Mouse (Mus musculus): ENCODE measurements around the gene C1qa.

C1qa gene

DNA sequence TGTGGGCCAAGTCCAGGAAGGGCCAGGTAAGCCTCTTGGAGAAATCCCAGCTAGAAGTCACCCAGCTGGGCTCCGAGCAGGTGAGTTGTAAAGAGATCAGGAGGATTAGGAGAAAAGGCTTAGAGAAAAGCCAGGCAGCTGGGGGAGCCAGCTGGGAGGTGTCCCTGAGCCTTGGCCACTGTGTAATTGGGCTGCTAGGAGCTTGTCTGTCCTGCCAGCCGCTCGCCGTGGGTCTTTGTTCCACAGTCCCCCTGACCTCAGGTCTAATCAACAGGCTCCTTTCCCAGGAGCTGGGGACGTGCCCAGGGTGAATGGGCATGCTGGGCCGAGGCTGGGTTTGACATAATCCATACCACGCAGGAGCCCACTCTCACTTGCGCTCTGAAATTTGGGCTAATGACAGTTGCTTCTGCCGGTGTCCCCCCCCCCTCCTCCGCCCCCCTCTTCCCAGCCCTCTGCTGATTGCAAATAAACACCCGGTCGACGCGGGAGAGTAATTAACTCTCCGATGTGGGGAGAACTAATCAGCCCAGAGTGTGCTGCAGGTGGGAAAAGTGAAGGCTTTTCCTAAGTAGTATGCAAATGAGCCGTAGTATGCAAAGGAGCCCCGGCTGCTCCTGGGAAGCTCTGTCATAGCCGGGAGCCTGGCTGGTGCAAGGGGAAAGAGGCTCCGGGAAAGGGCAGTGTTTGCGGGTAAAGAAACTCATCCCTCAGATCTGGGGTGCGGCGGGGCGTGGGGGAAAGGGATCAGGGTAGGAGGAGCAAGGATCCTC, 6.3 kb upstream of the C1qa start:
- peak; percentile 46 for DNase-seq (ENCODE audit: low read depth, low spot score)

DNA sequence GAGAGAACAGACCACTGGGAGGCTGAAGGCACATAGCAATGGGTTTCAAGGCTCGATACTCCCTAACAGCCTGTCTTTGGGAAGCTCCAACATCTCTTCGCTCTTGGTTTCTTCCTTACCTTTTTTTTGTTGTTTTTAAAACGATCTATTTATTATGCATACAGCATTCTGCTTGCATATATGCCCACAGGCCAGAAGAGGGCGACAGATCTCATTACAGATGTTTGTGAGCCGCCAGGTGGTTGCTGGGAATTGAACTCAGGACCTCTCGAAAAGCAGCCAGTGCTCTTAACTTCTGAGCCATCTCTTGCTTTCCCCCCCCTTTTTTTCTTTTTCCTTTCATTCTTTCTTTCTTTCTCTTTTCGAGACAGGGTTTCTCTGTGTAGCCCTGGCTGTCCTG, 551 bp upstream of the C1qa start:
- peak; percentile 54 for DNase-seq (ENCODE audit: low read depth, low spot score)

DNA sequence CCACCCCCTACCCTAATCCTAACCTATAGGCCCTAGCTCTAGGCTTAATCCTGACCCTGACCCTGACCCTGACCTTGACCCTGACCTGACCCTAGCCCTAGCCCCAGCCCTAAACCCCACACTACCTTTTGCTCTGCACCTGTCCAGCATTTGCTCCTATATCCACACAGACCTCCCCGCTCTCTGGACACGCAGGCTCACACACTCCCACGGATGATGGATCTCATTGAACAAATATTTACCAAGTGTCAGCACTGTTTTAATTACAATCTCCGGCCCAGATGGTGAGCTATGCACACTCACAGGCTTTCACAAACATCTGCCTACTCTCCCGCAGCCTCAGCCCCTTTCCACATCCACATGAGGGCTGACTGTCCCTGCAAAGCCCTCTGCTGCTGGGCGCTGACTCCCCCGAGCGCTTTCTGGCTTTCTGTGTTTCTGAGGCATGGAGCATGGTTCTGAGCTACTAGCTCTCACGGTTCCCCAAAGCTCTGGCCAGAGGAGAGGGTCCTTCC, 462 bp downstream of the C1qa start:
- no peak for DNase-seq (ENCODE audit: low read depth, low spot score)

DNA sequence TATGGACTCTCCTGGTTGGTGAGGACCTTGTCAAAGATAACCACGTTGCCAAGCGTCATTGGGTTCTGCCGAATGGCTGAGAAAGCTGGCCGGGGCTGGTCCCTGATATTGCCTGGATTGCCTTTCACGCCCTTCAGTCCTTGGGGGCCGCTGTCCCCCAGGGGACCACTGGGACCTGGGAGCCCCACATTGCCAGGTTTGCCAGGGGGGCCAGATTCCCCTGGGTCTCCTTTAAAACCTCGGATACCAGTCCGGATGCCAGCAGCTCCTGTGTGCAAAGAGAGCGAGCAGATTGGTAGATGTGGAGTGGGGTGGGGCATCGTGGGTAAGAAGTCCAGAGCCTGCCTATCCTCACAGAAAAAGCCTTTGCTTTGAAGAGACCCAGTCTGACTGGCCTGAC, 2.1 kb downstream of the C1qa start:
- no peak for DNase-seq (ENCODE audit: low read depth, low spot score)

DNA sequence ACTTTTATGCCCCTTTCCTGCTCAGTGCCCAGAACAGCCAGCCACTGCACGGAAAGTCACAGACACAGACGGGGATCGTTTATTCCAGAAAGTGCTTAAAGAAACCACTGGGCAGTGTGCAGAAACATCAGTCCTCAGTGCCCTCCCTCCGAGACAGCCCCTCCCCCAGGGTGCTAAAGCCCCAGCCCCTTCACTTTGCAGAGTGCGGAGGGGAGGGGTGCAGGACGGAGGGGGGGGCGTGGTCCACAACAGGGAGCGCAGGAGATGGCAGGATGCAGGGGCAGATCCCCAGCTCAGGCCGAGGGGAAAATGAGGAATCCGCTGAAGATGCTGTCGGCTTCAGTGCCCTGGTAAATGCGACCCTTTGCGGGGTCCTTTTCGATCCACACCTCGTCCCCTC, 2.7 kb downstream of the C1qa start:
- DNase-seq (ENCODE audit: low read depth, low spot score) = peak; percentile 53

DNA sequence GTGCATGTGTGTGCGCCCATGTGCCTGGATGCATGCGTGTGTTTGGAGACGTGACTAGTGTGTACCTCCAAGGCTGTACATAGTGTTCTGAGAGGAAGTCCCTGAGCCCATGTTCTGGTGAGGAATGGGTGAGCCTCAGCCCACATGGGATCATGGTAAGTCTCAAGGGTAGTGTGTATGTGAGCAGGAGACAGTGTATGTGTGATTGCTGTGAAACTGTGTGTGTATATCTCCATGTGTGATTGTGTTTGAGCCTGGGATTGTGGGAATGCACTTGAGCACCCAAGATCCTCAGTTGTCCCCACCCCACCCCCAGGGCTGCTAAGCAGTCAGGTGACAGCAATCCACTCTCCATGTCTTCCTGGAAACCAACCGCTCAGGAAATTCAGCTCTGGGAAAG, 3.8 kb downstream of the C1qa start:
- DNase-seq (ENCODE audit: low read depth, low spot score) = no peak

DNA sequence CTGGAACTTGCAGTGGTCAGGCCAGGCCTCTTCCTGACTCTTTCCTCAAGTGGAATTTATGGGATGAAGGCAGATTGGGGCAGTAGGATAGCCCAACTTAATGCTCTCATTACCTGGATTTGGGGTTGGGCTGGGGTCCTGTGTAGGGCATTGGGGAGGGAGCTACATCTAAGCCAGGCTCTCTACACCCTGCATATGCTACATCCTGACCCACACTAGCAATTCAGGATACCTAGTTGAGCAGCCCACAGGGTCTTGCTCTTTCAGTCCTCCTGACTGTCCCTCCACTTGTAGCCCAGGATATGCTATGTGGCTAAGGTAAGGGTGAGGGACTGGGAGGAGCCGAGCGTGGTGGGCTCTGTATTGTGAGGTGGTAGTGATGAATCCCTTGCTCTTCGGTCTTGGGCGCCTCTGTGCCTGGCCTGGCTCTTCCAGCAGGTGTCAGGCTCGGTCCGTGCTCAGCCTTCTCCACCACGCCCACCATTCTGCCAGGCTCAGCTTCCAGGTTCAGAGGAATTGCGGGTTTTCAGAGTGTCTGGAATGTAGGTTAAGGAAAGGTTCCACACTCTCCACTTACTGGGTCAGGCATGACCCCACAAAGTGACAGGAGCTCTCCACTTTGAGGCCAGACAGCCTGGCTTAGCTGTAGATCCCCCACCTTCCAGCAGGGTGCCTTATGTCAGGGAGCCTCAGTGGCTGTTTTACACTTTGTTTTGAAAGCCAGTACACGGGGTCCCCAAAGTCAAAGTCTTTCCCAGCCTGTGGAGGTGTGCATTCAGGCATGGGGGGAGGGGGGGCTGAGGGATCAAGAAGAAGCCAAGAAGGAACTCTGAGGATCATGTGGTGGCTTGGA, 4.7 kb downstream of the C1qa start:
- peak; percentile 72 for DNase-seq (ENCODE audit: low read depth, low spot score)

DNA sequence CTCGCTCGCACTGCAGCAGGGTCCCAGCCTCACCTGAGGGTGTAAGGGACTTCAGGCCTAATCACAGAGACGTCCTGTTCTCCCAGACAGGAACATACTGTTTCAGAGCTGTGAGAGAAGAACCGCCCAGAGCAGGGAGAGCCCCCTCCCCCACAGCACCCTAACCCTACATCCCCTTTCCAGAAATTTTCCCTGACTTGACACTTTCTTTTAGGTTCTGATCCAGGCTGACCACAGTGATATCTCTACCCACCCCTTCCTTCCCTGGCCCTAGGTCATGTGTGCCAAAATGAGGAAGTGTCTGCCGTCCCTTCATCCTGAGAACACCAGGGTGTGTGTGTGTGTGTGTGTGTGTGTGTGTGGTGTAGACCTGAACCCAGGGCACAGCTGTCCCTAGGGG, 5.8 kb downstream of the C1qa start, which contains the start of gene C1qc:
Gene C1qc (minus strand): TSS at position 255 of the 400 bp plus-strand sequence.
- no peak for DNase-seq (ENCODE audit: low read depth, low spot score)

DNA sequence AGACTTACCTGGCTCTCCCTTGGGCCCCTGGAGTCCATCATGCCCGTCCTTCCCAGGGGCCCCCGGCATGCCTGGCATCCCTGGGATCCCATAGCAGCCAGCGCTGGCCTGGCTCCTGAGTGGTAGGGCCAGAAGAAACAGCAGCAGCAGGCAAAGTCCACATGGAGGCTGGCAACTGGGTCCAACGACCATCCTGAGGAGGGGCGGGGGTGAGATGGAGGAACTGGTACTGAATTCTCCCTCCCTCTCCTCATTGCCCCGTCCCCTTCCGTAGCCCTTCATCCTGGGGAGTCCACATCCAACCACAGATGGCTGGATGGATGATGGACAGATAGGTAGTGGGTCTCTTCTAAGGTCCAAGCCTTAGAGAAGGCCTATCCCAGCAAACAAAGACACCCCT, 6.2 kb downstream of the C1qa start:
- no peak for DNase-seq (ENCODE audit: low read depth, low spot score)

DNA sequence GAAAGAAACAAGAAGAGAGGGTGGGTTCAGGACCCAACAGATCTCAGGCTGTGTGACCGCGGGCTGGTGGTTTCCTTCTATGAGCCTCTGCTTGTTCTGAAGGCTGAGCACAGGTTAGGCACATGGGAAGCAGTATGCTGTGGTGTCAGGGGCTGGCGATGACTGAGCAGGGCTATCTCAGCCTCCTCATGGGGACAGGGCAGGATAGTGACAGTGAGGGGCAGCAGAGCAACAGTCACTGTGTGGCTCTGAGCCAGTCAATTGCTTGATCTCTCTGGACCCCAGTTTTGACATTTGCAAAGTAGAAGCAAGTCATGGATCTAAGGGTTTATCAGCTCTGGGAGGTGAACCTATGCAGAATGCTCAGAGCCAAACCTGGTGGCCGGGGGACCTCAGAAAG, 7.5 kb downstream of the C1qa start:
- no peak for DNase-seq (ENCODE audit: low read depth, low spot score)

DNA sequence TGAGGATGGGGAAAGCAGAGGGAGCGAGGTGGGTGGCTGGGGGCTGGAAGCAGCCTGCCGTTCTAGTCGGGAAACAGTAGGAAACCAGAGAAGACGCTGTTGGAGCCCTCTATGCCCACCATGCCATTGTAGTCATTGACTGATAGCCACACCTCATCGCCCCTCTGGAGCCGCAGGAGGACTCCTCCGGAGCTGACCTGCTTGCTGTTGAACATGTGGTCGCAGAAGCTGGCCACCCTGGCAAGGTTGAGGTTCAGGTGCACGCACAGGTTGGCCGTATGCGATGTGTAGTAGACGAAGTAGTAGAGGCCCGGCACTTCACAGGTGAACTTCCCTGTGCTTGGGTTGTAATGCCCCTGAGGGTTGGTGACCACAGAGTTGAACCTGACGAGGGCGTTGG, 8.6 kb downstream of the C1qa start:
- DNase-seq (ENCODE audit: low read depth, low spot score) = no peak

DNA sequence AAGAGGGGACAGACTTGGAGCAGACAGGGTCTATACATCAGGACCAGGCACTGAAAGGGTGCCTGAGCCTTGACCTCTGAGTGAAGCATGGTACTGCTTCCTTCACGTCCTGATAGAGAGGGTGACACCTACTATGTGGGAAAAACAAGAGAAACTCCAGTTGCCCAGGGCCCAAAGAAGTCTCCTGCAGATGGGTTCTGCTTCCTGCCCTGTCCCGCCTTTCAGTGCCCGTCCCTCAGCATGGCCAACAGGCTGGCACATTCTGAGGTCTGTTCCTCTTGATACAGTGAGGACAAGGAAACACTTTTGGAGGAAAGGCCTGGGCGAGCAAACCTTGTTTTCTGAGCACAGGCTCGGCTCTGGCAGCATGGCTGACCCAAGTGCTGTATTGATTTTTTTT, 10.9 kb downstream of the C1qa start:
- DNase-seq (ENCODE audit: low read depth, low spot score) = no peak

DNA sequence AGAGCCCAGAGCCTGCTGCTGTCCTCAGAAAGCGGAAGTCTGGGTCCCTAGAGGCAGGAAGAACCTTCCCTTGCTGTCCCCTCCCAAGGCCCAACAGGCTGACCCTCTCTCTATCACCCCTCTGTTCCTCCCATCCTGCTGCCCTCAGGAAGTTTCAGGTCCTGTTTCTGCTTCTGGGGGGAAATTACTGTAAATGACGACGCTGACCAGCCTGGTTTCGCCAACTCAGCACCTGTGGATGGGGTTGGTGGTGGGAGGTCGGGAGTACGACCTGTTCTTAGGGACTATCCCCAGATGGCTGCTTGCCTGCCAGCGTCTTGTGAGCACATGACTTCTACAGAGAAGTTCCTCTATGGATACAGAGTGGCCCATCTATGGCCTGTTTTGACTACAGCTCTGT, 12.5 kb downstream of the C1qa start, which contains the start of gene C1qb:
Gene C1qb (minus strand): TSS at position 87 of the 400 bp plus-strand sequence.
- no peak for DNase-seq (ENCODE audit: low read depth, low spot score)

DNA sequence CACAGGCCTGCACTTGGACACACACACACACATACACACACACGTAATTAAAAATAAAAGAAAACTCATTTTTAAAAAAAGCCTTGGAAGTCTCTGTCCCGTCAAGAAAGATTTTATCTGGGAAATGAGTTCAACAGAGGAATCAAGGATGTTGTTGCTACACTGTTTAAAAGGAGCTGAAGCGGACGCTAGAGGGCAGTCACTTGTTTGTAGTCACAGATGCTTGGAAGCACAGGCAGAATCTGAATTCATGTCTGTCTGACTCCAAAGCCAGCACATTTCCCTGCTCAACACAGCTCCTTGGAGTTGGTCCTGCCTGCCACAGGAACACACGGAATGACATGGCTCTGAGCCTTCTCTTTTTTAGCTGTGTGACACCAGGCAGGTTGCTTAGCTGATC, 20.0 kb downstream of the C1qa start:
- DNase-seq (ENCODE audit: low read depth, low spot score) = peak; percentile 51

DNA sequence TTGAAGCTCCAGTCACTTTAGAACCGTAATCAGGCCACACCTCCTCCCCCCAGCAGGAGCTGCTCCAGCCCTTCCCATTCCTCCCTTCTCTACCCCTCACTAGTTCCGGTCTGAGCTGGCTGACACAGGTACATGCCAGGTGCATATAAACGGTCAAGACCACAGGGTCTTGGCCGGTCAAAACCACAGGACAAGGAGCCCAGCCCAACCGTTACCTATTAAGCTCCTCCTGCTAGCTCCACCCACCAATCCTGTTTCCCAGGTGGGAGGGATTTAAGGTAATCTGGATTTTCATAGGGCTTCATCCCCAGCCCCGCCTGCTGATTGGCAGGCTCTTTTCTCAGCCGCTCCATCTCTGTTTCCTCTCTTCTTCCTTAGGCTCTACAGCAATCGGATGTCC, 20.4 kb downstream of the C1qa start:
- DNase-seq (ENCODE audit: low read depth, low spot score) = peak; percentile 90

DNA sequence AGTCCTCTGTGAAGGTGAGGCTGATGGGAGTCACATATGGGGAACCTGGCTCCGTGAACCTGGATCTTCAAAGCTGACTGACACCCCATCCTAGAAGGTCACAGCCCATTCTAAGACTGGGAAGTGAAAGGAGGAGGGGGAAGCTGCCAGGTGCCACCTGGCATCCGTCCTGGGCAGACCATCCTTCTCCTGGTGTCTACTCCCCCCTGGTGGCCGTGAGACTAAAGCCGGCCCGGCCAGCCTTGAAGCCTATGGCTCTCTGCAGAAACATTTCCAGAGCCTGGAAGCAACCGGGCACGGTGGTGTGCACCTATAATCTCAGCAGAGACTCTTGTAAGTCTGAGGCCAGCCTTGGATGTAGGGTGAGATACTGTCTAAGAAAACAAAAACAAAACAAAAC, 21.6 kb downstream of the C1qa start:
- peak; percentile 68 for DNase-seq (ENCODE audit: low read depth, low spot score)

DNA sequence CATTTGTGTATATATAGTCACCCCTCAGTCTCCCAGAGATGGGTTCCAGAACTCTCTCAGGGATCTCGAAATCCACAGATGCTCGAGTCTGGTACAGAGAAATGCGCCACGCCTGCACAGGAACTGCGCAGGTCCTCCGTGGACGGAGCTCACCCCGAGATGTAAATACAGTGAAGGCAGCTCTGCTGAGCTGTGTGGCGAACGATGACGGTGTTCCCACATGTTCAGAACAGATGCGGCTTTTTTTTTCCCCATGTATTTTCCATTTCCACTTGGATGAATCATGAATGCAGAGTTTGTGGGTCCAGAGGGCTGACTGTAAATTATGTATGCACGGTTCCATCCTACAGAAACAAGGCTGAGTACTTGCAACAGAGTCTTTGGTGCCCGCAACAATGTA, 23.6 kb downstream of the C1qa start:
- no peak for DNase-seq (ENCODE audit: low read depth, low spot score)

DNA sequence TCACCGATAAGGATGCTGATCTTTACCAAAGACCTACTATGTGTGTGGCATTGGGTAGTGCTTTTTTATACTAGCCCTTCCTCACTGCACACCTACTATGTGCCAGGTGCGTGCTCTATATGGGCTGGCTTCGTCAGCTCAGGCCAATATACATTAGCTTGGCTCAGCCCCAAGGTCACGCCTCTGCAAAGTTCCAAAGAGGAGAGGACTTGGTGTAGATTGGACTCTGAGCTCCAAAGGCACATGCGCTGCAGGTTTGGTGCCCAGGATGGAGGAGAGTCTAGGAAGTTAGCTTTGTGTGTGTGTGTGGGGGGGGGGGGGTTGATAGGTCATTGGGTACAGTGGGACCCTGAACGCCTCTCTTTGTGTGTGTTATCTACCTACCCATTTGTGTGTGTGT, 30.2 kb downstream of the C1qa start:
- DNase-seq (ENCODE audit: low read depth, low spot score) = no peak

DNA sequence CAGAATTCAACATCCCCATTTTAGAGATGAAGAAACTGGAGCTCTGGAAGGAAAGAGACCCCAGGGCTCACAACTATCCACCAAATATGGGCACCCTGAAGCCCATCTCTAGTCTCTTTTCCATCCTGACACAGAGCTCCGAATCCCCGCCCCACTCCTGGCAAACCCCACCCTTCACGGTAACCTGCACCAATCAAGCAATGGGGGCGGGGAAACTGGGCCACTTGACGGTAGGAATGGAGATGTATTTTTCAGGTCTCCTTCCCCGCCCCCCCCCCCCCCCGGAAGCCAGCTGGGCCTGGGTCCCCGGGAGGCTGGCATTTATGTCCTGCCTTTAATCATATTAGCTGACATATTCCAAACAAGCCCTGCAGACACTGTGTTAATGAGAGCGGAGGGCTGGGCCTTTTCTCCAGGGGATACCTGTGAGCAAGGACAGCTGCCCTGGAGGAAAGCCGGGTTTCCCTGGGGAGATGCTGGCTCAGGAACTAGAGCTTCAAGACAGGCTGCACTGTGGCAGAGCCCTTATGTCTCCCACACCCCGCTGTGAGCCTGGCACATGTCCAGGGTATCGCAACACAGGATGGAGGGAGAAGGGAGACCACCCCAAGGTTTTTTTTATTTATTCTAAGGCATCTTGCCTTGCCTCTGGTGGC, 30.8 kb downstream of the C1qa start:
- peak; percentile 55 for DNase-seq (ENCODE audit: low read depth, low spot score)

DNA sequence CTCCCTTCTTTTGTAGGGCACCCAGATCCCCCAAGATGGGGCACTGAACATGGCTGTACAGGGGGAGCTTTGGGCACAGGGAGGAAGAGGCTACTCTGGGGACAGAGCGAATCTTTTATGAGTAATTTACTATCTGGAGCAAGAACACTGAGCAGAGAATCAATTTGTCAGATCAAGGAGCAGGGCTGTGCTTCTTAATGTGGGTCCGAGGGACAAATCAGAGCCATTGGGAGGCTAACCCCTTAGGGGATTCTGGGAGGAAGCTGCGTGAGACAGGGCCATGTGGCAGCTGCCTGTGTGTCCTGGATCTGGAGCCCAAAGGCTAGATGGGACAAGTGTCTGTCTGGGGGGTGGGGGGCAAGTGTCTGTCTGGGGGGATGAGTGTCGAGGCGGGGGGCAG, 33.1 kb downstream of the C1qa start:
- no peak for DNase-seq (ENCODE audit: low read depth, low spot score)

DNA sequence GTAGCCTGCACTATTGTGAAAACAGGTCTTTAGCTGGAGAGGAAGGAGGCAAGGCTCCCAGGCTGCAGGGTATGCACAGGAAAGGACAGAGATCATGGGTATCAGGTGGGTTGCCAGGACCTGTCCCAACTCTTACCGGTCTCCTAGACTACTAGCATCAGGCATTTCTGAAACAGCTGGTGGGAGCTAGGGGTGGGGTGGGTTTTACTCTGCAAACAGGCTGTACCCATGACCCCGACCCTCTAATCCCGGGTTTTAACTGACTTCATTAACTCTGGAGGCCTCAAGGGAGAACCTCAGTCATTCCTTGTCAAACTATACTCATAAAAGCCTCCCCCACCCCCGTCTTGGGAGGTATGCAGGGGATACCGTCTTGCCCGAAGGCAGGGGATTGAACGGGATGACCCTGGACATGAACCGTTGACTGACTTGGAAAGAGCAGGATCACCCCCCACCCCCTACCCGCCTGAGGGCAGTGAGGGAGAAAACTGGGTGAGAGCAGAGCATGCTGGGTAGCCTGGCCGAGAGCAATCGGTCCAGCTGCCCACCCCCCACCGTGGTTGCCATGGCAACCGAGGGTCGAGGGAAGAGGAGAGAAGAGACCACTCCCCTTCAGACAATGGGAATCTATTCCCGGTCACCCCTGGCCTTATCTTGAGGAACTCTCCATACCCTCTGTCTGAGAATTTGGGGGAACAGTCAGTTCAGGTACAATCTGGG, 33.7 kb downstream of the C1qa start:
- no peak for DNase-seq (ENCODE audit: low read depth, low spot score)

DNA sequence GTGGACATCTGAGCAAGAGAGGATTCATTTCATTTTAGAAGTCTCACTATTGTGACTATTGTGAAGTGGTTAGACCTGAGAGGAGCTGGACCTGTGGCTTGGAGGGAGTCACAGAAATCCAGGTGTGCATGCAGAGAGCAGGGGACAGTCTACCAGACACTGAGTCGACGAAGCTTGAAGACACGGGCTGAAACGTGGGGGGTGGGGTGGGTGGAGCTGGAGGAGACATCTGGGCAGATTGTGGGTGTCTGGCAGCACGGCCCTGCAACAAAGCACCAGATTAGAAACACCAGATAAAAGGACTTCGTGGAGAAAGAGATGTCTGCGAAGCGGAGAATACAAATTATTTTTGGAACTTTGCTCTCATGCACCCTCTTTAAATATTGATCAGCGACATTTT, 35.1 kb downstream of the C1qa start:
- DNase-seq (ENCODE audit: low read depth, low spot score) = no peak

Measured in ZHBTc4 (cell line).